Mouse (Mus musculus) spleen, adult 2 months (tissue): ENCODE results near the gene Sorbs2.

Experiments used
- CTCF ChIP-seq: fragments of 200-500 bp; IDR thresholded peaks from 2 replicates; pipeline ENCODE4 v1.5.1; 2011; ENCODE audit warnings: mild to moderate bottlenecking, inconsistent platforms; ENCODE audit not compliant: insufficient read depth, insufficient read length, insufficient replicate concordance; ENCODE audit errors: extremely low read depth
- POLR2A ChIP-seq: fragments of 200-500 bp; IDR thresholded peaks from 2 replicates; pipeline ENCODE4 v1.6.1; 2011; ENCODE audit warnings: low read depth, low read length, inconsistent platforms

GRCm38 (mm10) chr8:45585158-45585557 lies 77.6 kb downstream of the Sorbs2 start:
- TF ChIP-seq POLR2A (no peak), CTCF (no peak)
